In genomic region chr11:84529797-84530703, GRCm38 (mm10) we compare ENCODE assay signal across 8 mouse cellular contexts. TPM values are rescaled to one million over a fixed set of nuclear protein-coding genes. Genes with fewer than 3 reads are reported as not detected.
DNase-seq lines count a peak whose midpoint lies in the region; ATAC-seq and TF ChIP-seq lines count a peak whose summit lies in the region.
"Had no signal": no experiment of that assay in that cellular context is flagged by ENCODE, and none has a peak within 500 bp of the region (broad histone marks: within the 10 kb centered on the region; RNA-seq: fewer than 3 reads in every experiment).

No protein-coding gene starts in this region.

- 19% methylated on average over 14 of the region's 14 CpGs for WGBS in kidney, adult 2 months
- WGBS in neural tube, embryonic 12.5 days = 9% methylated on average over 14 of the region's 14 CpGs

- TF ChIP-seq CTCF in kidney, adult 2 months (conservative IDR thresholded peaks at IDR 0.05; ENCODE audit: insufficient read depth, insufficient read length, low read depth, low read length) = no peak
- TF ChIP-seq CTCF in layer of hippocampus, adult 2 months (conservative IDR thresholded peaks at IDR 0.05) = no peak

- no peak overlapping the region for H3K27ac ChIP-seq in kidney, adult 2 months (ENCODE audit: insufficient read depth, low read depth, low read length)
- H3K27ac ChIP-seq in neural tube, embryonic 12.5 days = peak overlapping the region; percentile 59; the same call in 1 of the 2 replicates
- H3K27ac ChIP-seq in layer of hippocampus, adult 2 months = no peak overlapping the region

- H3K36me3 ChIP-seq in kidney, adult 2 months (ENCODE audit: control insufficient read depth, insufficient read depth, low read length) = no peaks in the 10 kb centered on the region
- 0 out of 2 replicates have a peak, but pooled peaks cover 2% of the 10 kb centered on the region for H3K36me3 ChIP-seq in neural tube, embryonic 12.5 days

- no peak overlapping the region for H3K4me3 ChIP-seq in kidney, adult 2 months (ENCODE audit: insufficient read depth, low read depth, low read length)
- peak overlapping the region; percentile 55 for H3K4me3 ChIP-seq in neural tube, embryonic 12.5 days
- no peak overlapping the region for H3K4me3 ChIP-seq in layer of hippocampus, adult 2 months

- peaks cover 5% of the 10 kb centered on the region; the same call in 1 of the 2 replicates for H3K4me1 ChIP-seq in kidney, adult 2 months (ENCODE audit: control insufficient read depth, insufficient read depth, low read length)
- peaks cover 13% of the 10 kb centered on the region for H3K4me1 ChIP-seq in neural tube, embryonic 12.5 days

- H3K9ac ChIP-seq in neural tube, embryonic 12.5 days = peak overlapping the region; percentile 87

- ATAC-seq in neural tube, embryonic 12.5 days (ENCODE audit: low FRiP score, low read depth) = no peak

- H3K27me3 ChIP-seq in kidney, adult 2 months (replicated peaks; ENCODE audit: control insufficient read depth, insufficient read depth, low read length) = no peaks in the 10 kb centered on the region
- peaks cover 82% of the 10 kb centered on the region for H3K27me3 ChIP-seq in neural tube, embryonic 12.5 days (replicated peaks)

- H3K4me2 ChIP-seq in neural tube, embryonic 12.5 days (replicated peaks) = peak overlapping the region; percentile 71
- H3K4me2 ChIP-seq: liver, embryonic 11.5 days had no signal

- DNase-seq in kidney, adult 2 months = peak; percentile 61
- DNase-seq in kidney, adult 11 months = no peak
- peak; percentile 43 to 53 for DNase-seq in cerebellum, postnatal 25 days
- DNase-seq in kidney, postnatal 25 days = peak; percentile 53 to 60
- DNase-seq in adrenal gland, postnatal 36 days = no peak
- DNase-seq in layer of hippocampus, adult 2 months (ENCODE audit: low spot score in 2 of 2) = no peak

- TF ChIP-seq POLR2A in kidney, adult 2 months (IDR thresholded peaks at IDR 0.05; ENCODE audit: low read depth, low read length) = no peak

- no peaks in the 10 kb centered on the region for H3K9me3 ChIP-seq in neural tube, embryonic 12.5 days

RNA-seq across cellular contexts. Expression of gene Lhx1, which starts 4.7 kb away (rescaled TPM):
- polyA plus RNA-seq in kidney, adult 2 months (2012; rRNA removed) = 12.8 and 16.7 TPM in 2 replicates
- polyA plus RNA-seq in neural tube, embryonic 12.5 days (2016; fragmentation: Nextera tagmentation; extraction: Ambion mirVana) = 68.4 and 70.3 TPM in 2 replicates
- not detected for total RNA-seq in adrenal gland, postnatal 36 days (2021)
- under 1 TPM; 0.20 to 0.33 TPM for total RNA-seq in layer of hippocampus, adult 2 months (2021)

RNA-seq across cellular contexts. Expression of gene Aatf, which starts 16.7 kb away (rescaled TPM):
- polyA plus RNA-seq in kidney, adult 2 months (2012; rRNA removed) = 6.5 and 12.7 TPM in 2 replicates
- 53.3 and 56.7 TPM in 2 replicates for polyA plus RNA-seq in neural tube, embryonic 12.5 days (2016; fragmentation: Nextera tagmentation; extraction: Ambion mirVana)
- total RNA-seq in adrenal gland, postnatal 36 days (2021) = 10 to 100 TPM; 20.8 to 23.2 TPM
- 10 to 100 TPM; 20.8 to 21.3 TPM for total RNA-seq in layer of hippocampus, adult 2 months (2021)

Comparison
In these comparisons a context has a peak if more than half of its experiments do, and no peak if none do; other contexts are left out.
1. DNase-seq: peak in kidney, adult 2 months (single experiment), cerebellum, postnatal 25 days (2 of 2) and kidney, postnatal 25 days (2 of 2); none in kidney, adult 11 months (single experiment), adrenal gland, postnatal 36 days (0 of 2) and layer of hippocampus, adult 2 months (0 of 2).